Mouse (Mus musculus) myocyte (in vitro differentiated cells): ENCODE results near the gene Trak1. TPM values are rescaled to one million over a fixed set of nuclear protein-coding genes. Genes with fewer than 3 reads are reported as not detected.

Experiments used
- H3K27me3 ChIP-seq: one replicate; pipeline ENCODE4 v1.6.1; 2011; ENCODE audit not compliant: control insufficient read depth, insufficient read depth, insufficient read length
- H3K36me3 ChIP-seq: one replicate; pipeline ENCODE4 v1.6.1; 2011; ENCODE audit not compliant: control insufficient read depth, insufficient read depth
- H3K4me2 ChIP-seq: one replicate; pipeline ENCODE4 v1.6.1; 2011; ENCODE audit warnings: low read depth, control low read depth
- H3K4me3 ChIP-seq: one replicate; pipeline ENCODE4 v1.5.1; 2011; ENCODE audit warnings: mild to moderate bottlenecking, control low read depth, moderate library complexity
- H3K79me2 ChIP-seq: one replicate; pipeline ENCODE4 v1.6.1; 2011; ENCODE audit not compliant: control insufficient read depth, insufficient read depth
- H3ac ChIP-seq: one replicate; pipeline ENCODE4 v1.6.1; 2011; ENCODE audit not compliant: control insufficient read depth, insufficient read length
- CEBPB ChIP-seq: IDR thresholded peaks from 2 replicates; pipeline ENCODE4 v1.6.1; 2011; ENCODE audit warnings: mild to moderate bottlenecking, moderate library complexity; ENCODE audit not compliant: poor library complexity, insufficient read depth, severe bottlenecking
- E2F4 ChIP-seq: IDR thresholded peaks from one replicate; pipeline ENCODE4 v1.6.1; 2011; ENCODE audit warnings: mild to moderate bottlenecking, control low read depth, moderate library complexity; ENCODE audit not compliant: insufficient read depth
- MAX ChIP-seq: IDR thresholded peaks from one replicate; pipeline ENCODE4 v1.6.1; 2011; ENCODE audit warnings: low read depth, mild to moderate bottlenecking, control low read depth
- MYOD1 ChIP-seq, 3 experiments: IDR thresholded peaks; one replicate each; pipeline ENCODE4 v1.6.1; 2011; ENCODE audit warnings: control low read depth in 2 of 3, low read depth in 2 of 3, mild to moderate bottlenecking in 2 of 3, moderate library complexity in 1 of 3; ENCODE audit not compliant: insufficient read length in 2 of 3, control insufficient read depth in 1 of 3
- MYOG ChIP-seq, 3 experiments: IDR thresholded peaks; one replicate each; pipeline ENCODE4 v1.6.1; 2011; ENCODE audit warnings: control low read depth in 2 of 3, low read depth in 2 of 3, mild to moderate bottlenecking in 2 of 3; ENCODE audit not compliant: insufficient read length in 2 of 3, control insufficient read depth in 1 of 3, insufficient read depth in 1 of 3
- POLR2A ChIP-seq: IDR thresholded peaks from one replicate; pipeline ENCODE4 v1.6.1; 2011; ENCODE audit warnings: low read depth, mild to moderate bottlenecking, control low read depth, moderate library complexity; ENCODE audit not compliant: insufficient read length
- POLR2AphosphoS2 ChIP-seq: IDR thresholded peaks from one replicate; pipeline ENCODE4 v1.6.1; 2011; ENCODE audit warnings: low read depth, control low read depth; ENCODE audit not compliant: insufficient read length
- REST ChIP-seq: IDR thresholded peaks from one replicate; pipeline ENCODE4 v1.6.1; 2011; ENCODE audit warnings: mild to moderate bottlenecking, control low read depth, moderate library complexity; ENCODE audit not compliant: insufficient read depth, insufficient read length
- SRF ChIP-seq: IDR thresholded peaks from one replicate; pipeline ENCODE4 v1.6.1; 2011; ENCODE audit warnings: low read depth; ENCODE audit not compliant: control insufficient read depth, insufficient read length
- TCF12 ChIP-seq: IDR thresholded peaks from one replicate; pipeline ENCODE4 v1.6.1; 2011; ENCODE audit warnings: mild to moderate bottlenecking, control low read depth; ENCODE audit not compliant: poor library complexity, insufficient read depth, severe bottlenecking
- TCF3 ChIP-seq: IDR thresholded peaks from one replicate; pipeline ENCODE4 v1.6.1; 2011; ENCODE audit warnings: low read depth, control low read depth; ENCODE audit not compliant: insufficient read length
- USF1 ChIP-seq: IDR thresholded peaks from one replicate; pipeline ENCODE4 v1.6.1; 2011; ENCODE audit warnings: low read depth, mild to moderate bottlenecking, control low read depth, moderate library complexity
- polyA plus RNA-seq: library from polyadenylated mRNA; unstranded; fragments of >200 nt; fragmentation: generic; extraction: Trizol; gene quantifications from one replicate; pipeline ENCODE4 v1.2.1, GENCODE M21; 2012; ENCODE audit warnings: missing spikeins

Gene Trak1
- polyA plus RNA-seq, 1 experiment: 60.8 TPM

- no peak for TF ChIP-seq POLR2A
- no peak for TF ChIP-seq POLR2AphosphoS2
- no peak for TF ChIP-seq CEBPB
- TF ChIP-seq E2F4: no peak
- TF ChIP-seq MYOD1 (IDR thresholded peaks at IDR 0.05; ENCODE audit: control insufficient read depth in 1 of 3, insufficient read length in 2 of 3, low read depth in 2 of 3): no peak
- no peak for TF ChIP-seq REST
- no peak for TF ChIP-seq MYOG (IDR thresholded peaks at IDR 0.05; ENCODE audit: control insufficient read depth in 1 of 3, insufficient read depth in 1 of 3, insufficient read length in 2 of 3, low read depth in 2 of 3)
- no peak for TF ChIP-seq MAX
- no peak for TF ChIP-seq SRF
- Histone ChIP-seq H3K4me2 (peak overlapping the region; percentile 24), H3K36me3 (peaks cover 5% of the 10 kb centered on the region), H3K27me3 (no peaks in the 10 kb centered on the region), H3K79me2 (peaks cover 74% of the 10 kb centered on the region), H3ac (no peak overlapping the region), H3K4me3 (no peak overlapping the region)
These were observed 46.0 kb downstream of the Trak1 start for GRCm38 (mm10) chr9:121343122-121343876.

DNA sequence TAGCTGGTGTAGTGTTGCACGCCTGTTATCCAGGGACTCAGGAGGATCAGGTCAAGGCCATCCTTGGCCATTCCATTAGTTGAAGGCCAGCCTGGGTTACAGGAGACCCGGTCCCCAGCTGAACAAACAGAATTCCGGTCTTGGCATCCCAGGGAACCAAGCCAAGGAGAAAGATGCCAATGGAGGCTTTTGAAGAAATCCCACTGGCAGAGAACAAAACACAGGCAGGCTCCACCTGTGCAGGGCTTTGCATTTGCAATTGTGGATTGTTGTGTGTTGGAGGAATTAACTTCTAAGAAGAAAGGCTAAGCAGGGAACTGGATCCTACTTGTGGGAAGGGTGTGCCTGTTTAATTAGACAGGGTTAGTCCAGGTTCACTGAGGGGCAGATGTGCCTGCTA is 47.0 kb downstream of the Trak1 start:
- no peaks in the 10 kb centered on the region for H3K27me3 ChIP-seq
- H3K4me2 ChIP-seq: no peak overlapping the region
- H3K36me3 ChIP-seq: peaks cover 5% of the 10 kb centered on the region
- TF ChIP-seq MYOG (IDR thresholded peaks at IDR 0.05; ENCODE audit: control insufficient read depth in 1 of 3, insufficient read depth in 1 of 3, insufficient read length in 2 of 3, low read depth in 2 of 3) (peak in 2 of 3 experiments; percentile 64 to 88), TCF12 (peak; percentile 76), POLR2AphosphoS2 (no peak), MYOD1 (IDR thresholded peaks at IDR 0.05; ENCODE audit: control insufficient read depth in 1 of 3, insufficient read length in 2 of 3, low read depth in 2 of 3) (peak; percentile 42 to 81 (median 74)), MAX (no peak)
- H3K4me3 ChIP-seq: no peak overlapping the region
- no peak overlapping the region for H3ac ChIP-seq
- H3K79me2 ChIP-seq: peaks cover 71% of the 10 kb centered on the region

- no peaks in the 10 kb centered on the region for H3K36me3 ChIP-seq
- H3K27me3 ChIP-seq: no peaks in the 10 kb centered on the region
- H3ac ChIP-seq: no peak overlapping the region
- peak overlapping the region; percentile 59 for H3K4me2 ChIP-seq
- H3K79me2 ChIP-seq: peaks cover 71% of the 10 kb centered on the region
- no peak overlapping the region for H3K4me3 ChIP-seq
- TF ChIP-seq CEBPB (no peak), MYOG (IDR thresholded peaks at IDR 0.05; ENCODE audit: control insufficient read depth in 1 of 3, insufficient read depth in 1 of 3, insufficient read length in 2 of 3, low read depth in 2 of 3) (peak in 1 of 3 experiments; percentile 65), MYOD1 (IDR thresholded peaks at IDR 0.05; ENCODE audit: control insufficient read depth in 1 of 3, insufficient read length in 2 of 3, low read depth in 2 of 3) (peak in 2 of 3 experiments; percentile 57 to 64)
These were observed 48.3 kb downstream of the Trak1 start for GRCm38 (mm10) chr9:121345427-121346130.

GRCm38 (mm10) chr9:121346635-121347034 is 49.3 kb downstream of the Trak1 start:
- H3K4me2 ChIP-seq: peak overlapping the region; percentile 59
- peaks cover 72% of the 10 kb centered on the region for H3K79me2 ChIP-seq
- no peaks in the 10 kb centered on the region for H3K36me3 ChIP-seq
- no peak overlapping the region for H3K4me3 ChIP-seq
- H3ac ChIP-seq: no peak overlapping the region
- peak; percentile 83 for TF ChIP-seq TCF3
- peak; percentile 97 for TF ChIP-seq TCF12
- TF ChIP-seq SRF: no peak
- no peak for TF ChIP-seq CEBPB
- peak; percentile 37 for TF ChIP-seq POLR2AphosphoS2
- TF ChIP-seq E2F4: no peak
- no peak for TF ChIP-seq USF1
- TF ChIP-seq POLR2A: peak; percentile 48
- TF ChIP-seq MYOG (IDR thresholded peaks at IDR 0.05; ENCODE audit: control insufficient read depth in 1 of 3, insufficient read depth in 1 of 3, insufficient read length in 2 of 3, low read depth in 2 of 3): peak; percentile 89 to 99 (median 94)
- peak; percentile 90 to 99 (median 92) for TF ChIP-seq MYOD1 (IDR thresholded peaks at IDR 0.05; ENCODE audit: control insufficient read depth in 1 of 3, insufficient read length in 2 of 3, low read depth in 2 of 3)
- no peaks in the 10 kb centered on the region for H3K27me3 ChIP-seq

GRCm38 (mm10) chr9:121347981-121348380 is 50.7 kb downstream of the Trak1 start:
- no peak overlapping the region for H3K4me3 ChIP-seq
- H3K4me2 ChIP-seq: peak overlapping the region; percentile 52
- TF ChIP-seq CEBPB (peak; percentile 78), MAX (no peak)
- H3K27me3 ChIP-seq: no peaks in the 10 kb centered on the region
- no peak overlapping the region for H3ac ChIP-seq
- no peaks in the 10 kb centered on the region for H3K36me3 ChIP-seq
- H3K79me2 ChIP-seq: peaks cover 76% of the 10 kb centered on the region
